Mouse (Mus musculus) left cerebral cortex, adult 9 months (tissue): ENCODE measurements around the gene Nadk2.

Experiments
- DNase-seq, 2 experiments: peaks; one replicate each; pipeline ENCODE4 v3.0.0; 2022; ENCODE audit warnings: low spot score in 2 of 2

Nadk2 gene

GRCm38 (mm10) chr15:9087895-9088682 lies 17.0 kb downstream of the Nadk2 start:
- no peak for DNase-seq

GRCm38 (mm10) chr15:9088683-9089072 lies 17.6 kb downstream of the Nadk2 start:
- no peak for DNase-seq

GRCm38 (mm10) chr15:9089136-9089720 lies 18.2 kb downstream of the Nadk2 start:
- no peak for DNase-seq

GRCm38 (mm10) chr15:9090662-9091061 lies 19.6 kb downstream of the Nadk2 start:
- DNase-seq: no peak

- DNase-seq: no peak
Observed at GRCm38 (mm10) chr15:9093598-9094365, 22.7 kb downstream of the Nadk2 start.

- DNase-seq: peak in 1 of 2 experiments; percentile 48
Observed at GRCm38 (mm10) chr15:9094366-9094750, 23.3 kb downstream of the Nadk2 start.

GRCm38 (mm10) chr15:9096865-9097264 lies 25.8 kb downstream of the Nadk2 start:
- no peak for DNase-seq

- no peak for DNase-seq
Observed at GRCm38 (mm10) chr15:9100446-9101077, 29.5 kb downstream of the Nadk2 start.

- DNase-seq: no peak
Observed at GRCm38 (mm10) chr15:9106303-9107074, 35.4 kb downstream of the Nadk2 start.

GRCm38 (mm10) chr15:9110526-9111347 lies 39.7 kb downstream of the Nadk2 start:
- DNase-seq: no peak

- DNase-seq: no peak
Observed at GRCm38 (mm10) chr15:9111648-9112047, 40.6 kb downstream of the Nadk2 start.

- no peak for DNase-seq
Observed at GRCm38 (mm10) chr15:9113556-9113955, 42.5 kb downstream of the Nadk2 start.

GRCm38 (mm10) chr15:9114131-9114530 lies 43.1 kb downstream of the Nadk2 start:
- no peak for DNase-seq

GRCm38 (mm10) chr15:9114599-9114998 lies 43.5 kb downstream of the Nadk2 start:
- DNase-seq: no peak

GRCm38 (mm10) chr15:9118852-9119251 lies 47.8 kb downstream of the Nadk2 start:
- DNase-seq: no peak

- DNase-seq: peak in 1 of 2 experiments; percentile 41
Observed at GRCm38 (mm10) chr15:9120081-9120480, 49.0 kb downstream of the Nadk2 start.

- DNase-seq: no peak
Observed at GRCm38 (mm10) chr15:9122989-9123388, 51.9 kb downstream of the Nadk2 start.

- no peak for DNase-seq
Observed at GRCm38 (mm10) chr15:9124856-9125255, 53.8 kb downstream of the Nadk2 start.

GRCm38 (mm10) chr15:9127051-9127791 lies 56.2 kb downstream of the Nadk2 start:
- DNase-seq: no peak
